Mouse (Mus musculus) stomach, embryonic 16.5 days (tissue): ENCODE measurements around the gene Sp4. TPM values are rescaled to one million over a fixed set of nuclear protein-coding genes. Genes with fewer than 3 reads are reported as not detected.

Experiments used
- ATAC-seq: fragments of 200-750 bp; cut with Nextera tagmentation; 2 replicates; pipeline ENCODE4 v1.8.0; 2017; ENCODE audit warnings: moderate number of reproducible peaks, moderate TSS enrichment; ENCODE audit not compliant: insufficient read depth, low FRiP score
- H3K27ac ChIP-seq: fragments of 300-500 bp; sonication (generic); 2 replicates; pipeline ENCODE4 v1.5.1; 2014; ENCODE audit warnings: low read length
- H3K27me3 ChIP-seq: fragments of 300-500 bp; sonication (generic); 2 replicates; pipeline ENCODE4 v1.6.1; 2014; ENCODE audit warnings: low read length, control low read depth, mixed read lengths; ENCODE audit not compliant: control insufficient read depth, insufficient read depth
- H3K36me3 ChIP-seq: fragments of 300-500 bp; sonication (generic); 2 replicates; pipeline ENCODE4 v1.6.1; 2014; ENCODE audit warnings: low read length; ENCODE audit not compliant: control insufficient read depth, insufficient read depth
- H3K4me1 ChIP-seq: fragments of 300-500 bp; sonication (generic); 2 replicates; pipeline ENCODE4 v1.6.1; 2014; ENCODE audit warnings: low read length, control low read depth, mixed read lengths; ENCODE audit not compliant: control insufficient read depth, insufficient read depth
- H3K4me2 ChIP-seq: fragments of 300-500 bp; sonication (generic); 2 replicates; pipeline ENCODE4 v1.6.1; 2014; ENCODE audit warnings: low read depth, low read length, mixed read lengths
- H3K4me3 ChIP-seq: fragments of 300-500 bp; sonication (generic); replicated peaks from 2 replicates; pipeline ENCODE4 v1.5.1; 2014; ENCODE audit warnings: mild to moderate bottlenecking, low read length
- H3K9ac ChIP-seq: fragments of 300-500 bp; sonication (generic); 2 replicates; pipeline ENCODE4 v1.6.1; 2014; ENCODE audit warnings: low read length
- H3K9me3 ChIP-seq: fragments of 300-500 bp; sonication (generic); replicated peaks from 2 replicates; pipeline ENCODE4 v1.6.1; 2016; ENCODE audit warnings: low read length, control low read depth; ENCODE audit not compliant: control insufficient read depth
- WGBS: fragments of 180-500 bp; shearing (Covaris S2); extraction: QIAGEN DNeasy Blood & Tissue Kit; methylation state at CpG from one replicate; pipeline ENCODE4 v1.1.7; 2014; 5-methylcytosine and 5-hydroxymethylcytosine counted together
- polyA plus RNA-seq: library from polyadenylated mRNA; unstranded; fragments of >200 nt; fragmentation: Nextera tagmentation; extraction: Ambion mirVana; gene quantifications from 2 replicates; pipeline ENCODE4 v1.2.1, GENCODE M21; 2015

The Sp4 gene
- 5.0 and 5.6 TPM in 2 replicates for polyA plus RNA-seq

GRCm38 (mm10) chr12:118301072-118301865 is at the start of gene Sp4:
TSS of gene Sp4 (minus strand) at chr12:118301440.
- H3K9ac ChIP-seq, result peak within 1 kb of the TSS; percentile 89
- ATAC-seq, result peak; percentile 91
- no peaks in the 10 kb centered on the region for H3K36me3 ChIP-seq
- no peaks in the 10 kb centered on the region for H3K9me3 ChIP-seq
- peak within 1 kb of the TSS; percentile 91 for H3K4me3 ChIP-seq
- H3K27me3 ChIP-seq, result no peaks in the 10 kb centered on the region
- H3K27ac ChIP-seq, result peak within 1 kb of the TSS; percentile 97
- H3K4me1 ChIP-seq, result peaks cover 10% of the 10 kb centered on the region; the same call in 1 of the 2 replicates
- under 1% methylated on average over 68 of the region's 78 CpGs for WGBS
- H3K4me2 ChIP-seq, result peak within 1 kb of the TSS; percentile 88

- Histone ChIP-seq H3K36me3 (no peaks in the 10 kb centered on the region), H3K4me2 (no peak overlapping the region), H3K27me3 (no peaks in the 10 kb centered on the region), H3K9ac (no peak overlapping the region), H3K4me1 (no peaks in the 10 kb centered on the region), H3K27ac (no peak overlapping the region), H3K9me3 (no peaks in the 10 kb centered on the region), H3K4me3 (no peak overlapping the region)
- no peak for ATAC-seq
- WGBS, result 65% methylated on average over 2 of the region's 2 CpGs
Measured at GRCm38 (mm10) chr12:118339107-118339506, 37.9 kb upstream of the Sp4 start.

- H3K9ac ChIP-seq, result no peak overlapping the region
- H3K27ac ChIP-seq, result no peak overlapping the region
- no peak for ATAC-seq
- no peaks in the 10 kb centered on the region for H3K36me3 ChIP-seq
- 65% methylated on average over 2 of the region's 2 CpGs for WGBS
- no peaks in the 10 kb centered on the region for H3K27me3 ChIP-seq
- H3K9me3 ChIP-seq, result no peaks in the 10 kb centered on the region
- H3K4me2 ChIP-seq, result no peak overlapping the region
- H3K4me1 ChIP-seq, result no peaks in the 10 kb centered on the region
- H3K4me3 ChIP-seq, result no peak overlapping the region
Measured at GRCm38 (mm10) chr12:118338243-118338642, 37.0 kb upstream of the Sp4 start.

GRCm38 (mm10) chr12:118337291-118337690 is 36.1 kb upstream of the Sp4 start:
- no peak overlapping the region for H3K4me2 ChIP-seq
- H3K27ac ChIP-seq, result no peak overlapping the region
- H3K4me1 ChIP-seq, result no peaks in the 10 kb centered on the region
- H3K9me3 ChIP-seq, result no peaks in the 10 kb centered on the region
- H3K27me3 ChIP-seq, result no peaks in the 10 kb centered on the region
- H3K9ac ChIP-seq, result no peak overlapping the region
- no peaks in the 10 kb centered on the region for H3K36me3 ChIP-seq
- WGBS, result 67% methylated on average over 3 of the region's 3 CpGs
- H3K4me3 ChIP-seq, result no peak overlapping the region
- ATAC-seq, result no peak

GRCm38 (mm10) chr12:118328739-118329249 is 27.6 kb upstream of the Sp4 start:
- Histone ChIP-seq H3K36me3 (no peaks in the 10 kb centered on the region), H3K4me1 (no peaks in the 10 kb centered on the region), H3K27ac (no peak overlapping the region), H3K4me2 (no peak overlapping the region), H3K9ac (no peak overlapping the region), H3K4me3 (no peak overlapping the region), H3K27me3 (no peaks in the 10 kb centered on the region), H3K9me3 (no peaks in the 10 kb centered on the region)
- 83% methylated on average over 6 of the region's 6 CpGs for WGBS
- no peak for ATAC-seq

GRCm38 (mm10) chr12:118327566-118327965 is 26.3 kb upstream of the Sp4 start:
- no peaks in the 10 kb centered on the region for H3K4me1 ChIP-seq
- H3K27me3 ChIP-seq, result no peaks in the 10 kb centered on the region
- no peak for ATAC-seq
- H3K9ac ChIP-seq, result no peak overlapping the region
- WGBS, result 77% methylated on average over 2 of the region's 2 CpGs
- H3K4me3 ChIP-seq, result no peak overlapping the region
- no peak overlapping the region for H3K4me2 ChIP-seq
- no peaks in the 10 kb centered on the region for H3K9me3 ChIP-seq
- no peak overlapping the region for H3K27ac ChIP-seq
- no peaks in the 10 kb centered on the region for H3K36me3 ChIP-seq

GRCm38 (mm10) chr12:118326161-118326560 is 24.9 kb upstream of the Sp4 start:
- Histone ChIP-seq H3K27me3 (no peaks in the 10 kb centered on the region), H3K27ac (no peak overlapping the region), H3K36me3 (no peaks in the 10 kb centered on the region), H3K9ac (no peak overlapping the region), H3K9me3 (no peaks in the 10 kb centered on the region), H3K4me2 (no peak overlapping the region), H3K4me1 (no peaks in the 10 kb centered on the region), H3K4me3 (no peak overlapping the region)
- ATAC-seq, result no peak
- 80% methylated on average over 2 of the region's 2 CpGs for WGBS

- no peaks in the 10 kb centered on the region for H3K9me3 ChIP-seq
- H3K4me2 ChIP-seq, result no peak overlapping the region
- H3K9ac ChIP-seq, result no peak overlapping the region
- no peak overlapping the region for H3K4me3 ChIP-seq
- no peaks in the 10 kb centered on the region for H3K36me3 ChIP-seq
- no peaks in the 10 kb centered on the region for H3K4me1 ChIP-seq
- no peak overlapping the region for H3K27ac ChIP-seq
- no peaks in the 10 kb centered on the region for H3K27me3 ChIP-seq
- no peak for ATAC-seq
Measured at GRCm38 (mm10) chr12:118320076-118320475, 18.8 kb upstream of the Sp4 start.

GRCm38 (mm10) chr12:118314477-118314845 is 13.2 kb upstream of the Sp4 start:
- no peaks in the 10 kb centered on the region for H3K36me3 ChIP-seq
- no peak for ATAC-seq
- H3K27me3 ChIP-seq, result no peaks in the 10 kb centered on the region
- H3K4me3 ChIP-seq, result no peak overlapping the region
- no peaks in the 10 kb centered on the region for H3K4me1 ChIP-seq
- H3K9me3 ChIP-seq, result no peaks in the 10 kb centered on the region
- no peak overlapping the region for H3K4me2 ChIP-seq
- WGBS, result 61% methylated on average over 2 of the region's 2 CpGs
- H3K9ac ChIP-seq, result no peak overlapping the region
- H3K27ac ChIP-seq, result no peak overlapping the region
